Mouse (Mus musculus): ENCODE measurements around the gene Gm26602.

DNA sequence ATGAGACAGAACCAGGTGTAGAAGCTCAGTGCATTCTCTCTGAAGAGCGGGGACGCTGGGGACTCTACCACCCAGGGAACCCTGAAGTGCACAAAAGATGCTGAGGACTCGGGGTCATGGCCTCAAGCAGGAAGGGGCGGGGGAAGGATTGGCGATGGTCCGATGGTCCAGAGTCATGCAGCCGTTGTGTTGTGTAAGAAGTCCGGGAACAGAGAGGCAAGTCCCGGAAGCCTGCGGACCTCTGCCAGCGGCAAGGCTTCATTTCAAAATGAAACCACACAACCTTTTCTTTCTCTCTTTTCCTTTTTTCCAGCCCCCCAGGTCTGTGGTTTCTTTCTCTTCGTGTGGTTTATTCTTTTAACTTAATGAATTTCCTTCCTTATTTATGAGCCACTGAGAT lies 32.9 kb upstream of the Gm26602 start:
- TF ChIP-seq TCF12 (IDR thresholded peaks at IDR 0.05; ENCODE audit: insufficient read depth, poor library complexity, severe bottlenecking) (no peak), POLR2A (IDR thresholded peaks at IDR 0.05; ENCODE audit: insufficient read length, low read depth) (no peak), USF1 (IDR thresholded peaks at IDR 0.05; ENCODE audit: low read depth) (no peak), E2F4 (IDR thresholded peaks at IDR 0.05; ENCODE audit: insufficient read depth) (no peak)

Data from myocyte (in vitro differentiated cells).